21 mouse cellular contexts compared by ENCODE assay signal in the genomic region with DNA sequence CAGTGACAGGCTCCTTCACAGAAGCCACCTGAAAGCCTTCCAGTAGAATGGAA. TPM values are rescaled to one million over a fixed set of nuclear protein-coding genes. Genes with fewer than 3 reads are reported as not detected.
DNase-seq lines count a peak whose midpoint lies in the region; ATAC-seq and TF ChIP-seq lines count a peak whose summit lies in the region.
"Had no signal": no experiment of that assay in that cellular context is flagged by ENCODE, and none has a peak within 500 bp of the region (broad histone marks: within the 10 kb centered on the region; RNA-seq: fewer than 3 reads in every experiment).

Gene Apoc3, minus strand, starts transcription at position 41 of the 53 bp plus-strand sequence.

- no peak for TF ChIP-seq CTCF in kidney, adult 2 months (conservative IDR thresholded peaks at IDR 0.05; ENCODE audit: insufficient read depth, insufficient read length, low read depth, low read length)

- H3K4me2 ChIP-seq in kidney, embryonic 14.5 days (replicated peaks; ENCODE audit: low read depth, low read length) = no peak within 1 kb of the TSS
- H3K4me2 ChIP-seq in intestine, embryonic 14.5 days (ENCODE audit: low read length) = no peak within 1 kb of the TSS
- no peak within 1 kb of the TSS for H3K4me2 ChIP-seq in stomach, embryonic 16.5 days (ENCODE audit: low read depth, low read length)
- H3K4me2 ChIP-seq in midbrain, embryonic 11.5 days = no peak within 1 kb of the TSS
- H3K4me2 ChIP-seq: hindbrain, embryonic 15.5 days; limb, embryonic 15.5 days; midbrain, embryonic 15.5 days; neural tube, embryonic 12.5 days had no signal

- ATAC-seq in kidney, embryonic 14.5 days (ENCODE audit: low FRiP score, low TSS enrichment) = no peak
- ATAC-seq in intestine, embryonic 14.5 days (replicated peaks; ENCODE audit: low FRiP score, low TSS enrichment, low read depth) = no peak
- no peak for ATAC-seq in stomach, embryonic 16.5 days (ENCODE audit: insufficient read depth, low FRiP score)
- ATAC-seq in midbrain, embryonic 11.5 days (ENCODE audit: low FRiP score) = no peak
- ATAC-seq: forebrain, postnatal 0 days; midbrain, embryonic 15.5 days had no signal

- H3K4me3 ChIP-seq in kidney, adult 2 months (ENCODE audit: insufficient read depth, low read depth, low read length) = no peak within 1 kb of the TSS
- H3K4me3 ChIP-seq in kidney, embryonic 14.5 days (ENCODE audit: low read length) = no peak within 1 kb of the TSS
- no peak within 1 kb of the TSS for H3K4me3 ChIP-seq in intestine, embryonic 14.5 days (ENCODE audit: low read depth, low read length)
- H3K4me3 ChIP-seq in stomach, embryonic 16.5 days (replicated peaks; ENCODE audit: low read length) = no peak within 1 kb of the TSS
- no peak within 1 kb of the TSS for H3K4me3 ChIP-seq in midbrain, embryonic 11.5 days (ENCODE audit: low read depth, low read length)
- H3K4me3 ChIP-seq: hindbrain, embryonic 15.5 days; limb, embryonic 15.5 days; midbrain, embryonic 15.5 days; neural tube, embryonic 12.5 days had no signal

- H3K27me3 ChIP-seq in kidney, adult 2 months (replicated peaks; ENCODE audit: control insufficient read depth, insufficient read depth, low read length) = no peaks in the 10 kb centered on the region
- no peaks in the 10 kb centered on the region for H3K27me3 ChIP-seq in kidney, embryonic 14.5 days (ENCODE audit: control insufficient read depth, insufficient read depth, low read length)
- H3K27me3 ChIP-seq in intestine, embryonic 14.5 days (replicated peaks; ENCODE audit: control insufficient read depth, insufficient read depth, low read length) = no peaks in the 10 kb centered on the region
- H3K27me3 ChIP-seq in stomach, embryonic 16.5 days (ENCODE audit: control insufficient read depth, insufficient read depth, low read length) = no peaks in the 10 kb centered on the region
- no peaks in the 10 kb centered on the region for H3K27me3 ChIP-seq in midbrain, embryonic 11.5 days (ENCODE audit: control insufficient read depth, insufficient read depth, low read length)
- H3K27me3 ChIP-seq: hindbrain, embryonic 15.5 days; limb, embryonic 15.5 days; midbrain, embryonic 15.5 days had no signal

- H3K27ac ChIP-seq in kidney, adult 2 months (ENCODE audit: insufficient read depth, low read depth, low read length) = peak within 1 kb of the TSS; percentile 41; the same call in 1 of the 2 replicates
- no peak within 1 kb of the TSS for H3K27ac ChIP-seq in kidney, embryonic 14.5 days (ENCODE audit: low read depth, low read length)
- no peak within 1 kb of the TSS for H3K27ac ChIP-seq in intestine, embryonic 14.5 days (ENCODE audit: low read depth)
- H3K27ac ChIP-seq in stomach, embryonic 16.5 days (ENCODE audit: low read length) = no peak within 1 kb of the TSS
- no peak within 1 kb of the TSS for H3K27ac ChIP-seq in midbrain, embryonic 11.5 days (ENCODE audit: low read depth, low read length)
- H3K27ac ChIP-seq: hindbrain, embryonic 15.5 days; kidney, postnatal 0 days; limb, embryonic 15.5 days; midbrain, embryonic 15.5 days; neural tube, embryonic 12.5 days had no signal

- no peaks in the 10 kb centered on the region for H3K36me3 ChIP-seq in kidney, adult 2 months (ENCODE audit: control insufficient read depth, insufficient read depth, low read length)
- no peaks in the 10 kb centered on the region for H3K36me3 ChIP-seq in kidney, embryonic 14.5 days (ENCODE audit: control insufficient read depth, insufficient read depth, low read length)
- H3K36me3 ChIP-seq in intestine, embryonic 14.5 days (ENCODE audit: control insufficient read depth, insufficient read depth, low read length) = no peaks in the 10 kb centered on the region
- no peaks in the 10 kb centered on the region for H3K36me3 ChIP-seq in stomach, embryonic 16.5 days (ENCODE audit: control insufficient read depth, insufficient read depth, low read length)
- H3K36me3 ChIP-seq in midbrain, embryonic 11.5 days (ENCODE audit: control insufficient read depth, insufficient read depth, low read length) = no peaks in the 10 kb centered on the region
- H3K36me3 ChIP-seq: hindbrain, embryonic 15.5 days; limb, embryonic 15.5 days; midbrain, embryonic 15.5 days; neural tube, embryonic 12.5 days had no signal

- no peak within 1 kb of the TSS for H3K9ac ChIP-seq in kidney, embryonic 14.5 days (ENCODE audit: low read depth, low read length)
- no peak within 1 kb of the TSS for H3K9ac ChIP-seq in intestine, embryonic 14.5 days (ENCODE audit: low read length)
- no peak within 1 kb of the TSS; the same call in 1 of the 2 replicates for H3K9ac ChIP-seq in stomach, embryonic 16.5 days (ENCODE audit: low read length)
- H3K9ac ChIP-seq in midbrain, embryonic 11.5 days (ENCODE audit: low read length) = no peak within 1 kb of the TSS
- H3K9ac ChIP-seq: forebrain, postnatal 0 days; hindbrain, embryonic 15.5 days; limb, embryonic 15.5 days; midbrain, embryonic 15.5 days; neural tube, embryonic 12.5 days had no signal

- H3K4me1 ChIP-seq in kidney, adult 2 months (ENCODE audit: control insufficient read depth, insufficient read depth, low read length) = 0 out of 2 replicates have a peak, but pooled peaks cover 6% of the 10 kb centered on the region
- 0 out of 2 replicates have a peak, but pooled peaks cover under 1% of the 10 kb centered on the region for H3K4me1 ChIP-seq in kidney, embryonic 14.5 days (ENCODE audit: control insufficient read depth, insufficient read depth, low read length)
- 0 out of 2 replicates have a peak, but pooled peaks cover 3% of the 10 kb centered on the region for H3K4me1 ChIP-seq in intestine, embryonic 14.5 days (replicated peaks; ENCODE audit: control insufficient read depth, insufficient read depth, low read length)
- peaks cover 2% of the 10 kb centered on the region; the same call in 1 of the 2 replicates for H3K4me1 ChIP-seq in stomach, embryonic 16.5 days (ENCODE audit: control insufficient read depth, insufficient read depth, low read length)
- H3K4me1 ChIP-seq in midbrain, embryonic 11.5 days (ENCODE audit: control insufficient read depth, insufficient read depth, low read length) = no peaks in the 10 kb centered on the region

- no peaks in the 10 kb centered on the region for H3K9me3 ChIP-seq in kidney, embryonic 14.5 days (ENCODE audit: control insufficient read depth, low read length)
- H3K9me3 ChIP-seq in intestine, embryonic 14.5 days (ENCODE audit: control insufficient read depth, low read length) = no peaks in the 10 kb centered on the region
- H3K9me3 ChIP-seq in stomach, embryonic 16.5 days (replicated peaks; ENCODE audit: control insufficient read depth, low read length) = no peaks in the 10 kb centered on the region
- H3K9me3 ChIP-seq in midbrain, embryonic 11.5 days (ENCODE audit: control insufficient read depth, low read length) = no peaks in the 10 kb centered on the region
- H3K9me3 ChIP-seq: hindbrain, embryonic 15.5 days; limb, embryonic 15.5 days; midbrain, embryonic 15.5 days; neural tube, embryonic 12.5 days had no signal

- DNase-seq in kidney, adult 2 months = no peak
- DNase-seq in intestine, embryonic 14.5 days (ENCODE audit: low spot score) = no peak
- no peak for DNase-seq in large intestine, adult 2 months (ENCODE audit: low read depth, low spot score)
- DNase-seq in frontal cortex, postnatal 14 days (ENCODE audit: low spot score in 2 of 2) = no peak
- DNase-seq in midbrain, embryonic 11.5 days (ENCODE audit: low spot score, missing footprints) = no peak
- DNase-seq: adrenal gland, postnatal 25 days; forebrain, postnatal 0 days; heart, postnatal 36 days; left cerebral cortex, postnatal 4 days; lung, postnatal 4 days; retina, postnatal 1 day had no signal

- TF ChIP-seq POLR2A in kidney, adult 2 months (IDR thresholded peaks at IDR 0.05; ENCODE audit: low read depth, low read length) = no peak

RNA-seq across cellular contexts. Expression of gene Apoc3, which starts in this region (rescaled TPM):
- polyA plus RNA-seq in kidney, adult 2 months (2012; rRNA removed) = 39.2 and 43.8 TPM in 2 replicates
- polyA plus RNA-seq in kidney, embryonic 14.5 days (2014; fragmentation: Nextera tagmentation; extraction: Ambion mirVana) = not detected in 2 replicates
- 6.8 and 12.2 TPM in 2 replicates for polyA plus RNA-seq in intestine, embryonic 14.5 days (2014; fragmentation: Nextera tagmentation; extraction: Ambion mirVana)
- 157 and 1,055 TPM in 2 replicates for polyA plus RNA-seq in large intestine, adult 2 months (2012; rRNA removed)
- 64.3 and 64.4 TPM in 2 replicates for polyA plus RNA-seq in stomach, embryonic 16.5 days (2015; fragmentation: Nextera tagmentation; extraction: Ambion mirVana)
- polyA plus RNA-seq in midbrain, embryonic 11.5 days (2014; fragmentation: Nextera tagmentation; extraction: Ambion mirVana) = not detected in 2 replicates
- polyA plus RNA-seq: C2C12; heart, embryonic 14.5 days; hindbrain, embryonic 15.5 days; limb, embryonic 15.5 days; lung, embryonic 16.5 days; midbrain, embryonic 15.5 days; neural tube, embryonic 12.5 days had no signal
